Mouse (Mus musculus): ENCODE data around the gene Nat14.

DNA sequence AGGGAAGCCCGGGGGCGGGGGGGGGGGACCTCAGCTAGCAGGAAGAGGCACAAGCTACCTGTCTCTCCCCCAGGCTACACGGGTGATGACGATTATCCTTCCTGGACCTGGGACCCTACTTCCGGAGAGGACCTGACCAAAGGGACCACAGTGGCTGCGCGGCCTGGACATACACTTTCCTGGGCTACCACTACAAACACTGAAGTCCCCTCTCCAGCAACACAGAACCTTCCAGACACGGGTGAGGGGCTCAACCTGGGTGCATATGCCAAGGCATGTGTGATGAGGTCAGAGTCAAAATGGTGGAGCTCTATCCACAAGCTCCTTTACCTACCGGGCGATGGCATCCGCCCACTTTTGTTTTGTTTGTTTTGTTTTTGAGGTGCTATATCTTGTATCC is 15.6 kb downstream of the Nat14 start:
- TF ChIP-seq CTCF (IDR thresholded peaks at IDR 0.05; ENCODE audit: borderline replicate concordance, extremely low read depth, insufficient read depth, insufficient read length) (no peak), POLR2A (IDR thresholded peaks at IDR 0.05; ENCODE audit: borderline replicate concordance, extremely low read depth, insufficient read depth, insufficient read length, poor library complexity, severe bottlenecking) (no peak)

Data from brain, embryonic 14.5 days (tissue).